Mouse (Mus musculus) limb, embryonic 11.5 days (tissue): ENCODE data around the gene Zfp706. TPM values are rescaled to one million over a fixed set of nuclear protein-coding genes. Genes with fewer than 3 reads are reported as not detected.

Experiments
- ATAC-seq: fragments of 200-750 bp; cut with Nextera tagmentation; 2 replicates; pipeline ENCODE4 v1.8.0; 2017; ENCODE audit warnings: low read depth; ENCODE audit not compliant: insufficient number of reproducible peaks, low FRiP score, low TSS enrichment
- DNase-seq: peaks from one replicate; pipeline ENCODE4 v3.0.0-alpha.2; 2015; ENCODE audit warnings: low spot score
- H3K27ac ChIP-seq: fragments of 300-500 bp; sonication (generic); replicated peaks from 2 replicates; pipeline ENCODE4 v1.5.1; 2014; ENCODE audit warnings: low read depth, mild to moderate bottlenecking, low read length
- H3K27me3 ChIP-seq: fragments of 300-500 bp; sonication (generic); 2 replicates; pipeline ENCODE4 v1.6.1; 2014; ENCODE audit warnings: mild to moderate bottlenecking, low read length, mixed read lengths; ENCODE audit not compliant: control insufficient read depth, insufficient read depth
- H3K36me3 ChIP-seq: fragments of 300-500 bp; sonication (generic); 2 replicates; pipeline ENCODE4 v1.6.1; 2014; ENCODE audit warnings: mild to moderate bottlenecking, low read length, moderate library complexity, mixed read lengths; ENCODE audit not compliant: control insufficient read depth, insufficient read depth
- H3K4me1 ChIP-seq: fragments of 300-500 bp; sonication (generic); 2 replicates; pipeline ENCODE4 v1.6.1; 2014; ENCODE audit warnings: low read length, mixed read lengths; ENCODE audit not compliant: control insufficient read depth, insufficient read depth
- H3K4me2 ChIP-seq: fragments of 300-500 bp; sonication (generic); 2 replicates; pipeline ENCODE4 v1.6.1; 2014; ENCODE audit warnings: low read depth, mild to moderate bottlenecking, moderate library complexity; ENCODE audit not compliant: severe bottlenecking
- H3K4me3 ChIP-seq: fragments of 300-500 bp; sonication (generic); 2 replicates; pipeline ENCODE4 v1.5.1; 2014; ENCODE audit warnings: low read depth, low read length
- H3K9ac ChIP-seq: fragments of 300-500 bp; sonication (generic); 2 replicates; pipeline ENCODE4 v1.6.1; 2014; ENCODE audit warnings: mild to moderate bottlenecking, low read length
- H3K9me3 ChIP-seq: fragments of 300-500 bp; sonication (generic); 2 replicates; pipeline ENCODE4 v1.6.1; 2016; ENCODE audit warnings: low read length; ENCODE audit not compliant: control insufficient read depth
- WGBS: fragments of 180-500 bp; shearing (Covaris S2); extraction: QIAGEN DNeasy Blood & Tissue Kit; methylation state at CpG from one replicate; pipeline ENCODE4 v1.1.7; 2014; 5-methylcytosine and 5-hydroxymethylcytosine counted together
- polyA plus RNA-seq: library from polyadenylated mRNA; unstranded; fragments of >200 nt; fragmentation: Nextera tagmentation; extraction: Ambion mirVana; gene quantifications from 2 replicates; pipeline ENCODE4 v1.2.1, GENCODE M21; 2014

Gene Zfp706
- 420 and 444 TPM in 2 replicates for polyA plus RNA-seq

- H3K4me3 ChIP-seq: peak within 1 kb of the TSS; percentile 90
- H3K4me1 ChIP-seq: peaks cover 5% of the 10 kb centered on the region; the same call in 1 of the 2 replicates
- H3K9me3 ChIP-seq: no peaks in the 10 kb centered on the region
- H3K9ac ChIP-seq: peak within 1 kb of the TSS; percentile 98
- under 1% methylated on average over 57 of the region's 79 CpGs for WGBS
- H3K27me3 ChIP-seq: no peaks in the 10 kb centered on the region
- peak; percentile 98 for ATAC-seq
- peak within 1 kb of the TSS; percentile 90 for H3K27ac ChIP-seq
- H3K36me3 ChIP-seq: peaks cover 3% of the 10 kb centered on the region
- peak within 1 kb of the TSS; percentile 54 for H3K4me2 ChIP-seq
- peak; percentile 99 for DNase-seq
Measured at GRCm38 (mm10) chr15:37007233-37007958, at the start of gene Zfp706. Gene Zfp706 (minus strand): TSS chr15:37007773.

- no peak overlapping the region for H3K4me3 ChIP-seq
- no peak overlapping the region for H3K27ac ChIP-seq
- no peak for ATAC-seq
- no peaks in the 10 kb centered on the region for H3K36me3 ChIP-seq
- no peaks in the 10 kb centered on the region for H3K9me3 ChIP-seq
- peak; percentile 39 for DNase-seq
- no peaks in the 10 kb centered on the region for H3K27me3 ChIP-seq
- 95% methylated on average over 5 of the region's 5 CpGs for WGBS
- H3K9ac ChIP-seq: no peak overlapping the region
- H3K4me2 ChIP-seq: no peak overlapping the region
- H3K4me1 ChIP-seq: peaks cover 7% of the 10 kb centered on the region
Measured at GRCm38 (mm10) chr15:37054582-37054981, 47.0 kb upstream of the Zfp706 start.

- WGBS: 12% methylated on average over 8 of the region's 8 CpGs
- Histone ChIP-seq H3K9me3 (no peaks in the 10 kb centered on the region), H3K27me3 (no peaks in the 10 kb centered on the region), H3K36me3 (no peaks in the 10 kb centered on the region), H3K4me1 (peaks cover 7% of the 10 kb centered on the region), H3K27ac (peak overlapping the region; percentile 84), H3K9ac (no peak overlapping the region), H3K4me2 (peak overlapping the region; percentile 29; the same call in 1 of the 2 replicates), H3K4me3 (no peak overlapping the region)
- DNase-seq (peak; percentile 83), ATAC-seq (peak; percentile 96)
Measured at GRCm38 (mm10) chr15:37053085-37053762, 45.7 kb upstream of the Zfp706 start.

- no peak overlapping the region for H3K4me2 ChIP-seq
- no peak overlapping the region for H3K4me3 ChIP-seq
- H3K9me3 ChIP-seq: no peaks in the 10 kb centered on the region
- H3K4me1 ChIP-seq: no peaks in the 10 kb centered on the region; the same call in 1 of the 2 replicates
- no peak overlapping the region for H3K27ac ChIP-seq
- H3K36me3 ChIP-seq: no peaks in the 10 kb centered on the region
- no peak overlapping the region for H3K9ac ChIP-seq
- WGBS: 94% methylated on average over 4 of the region's 4 CpGs
- DNase-seq (no peak), ATAC-seq (no peak)
- H3K27me3 ChIP-seq: no peaks in the 10 kb centered on the region
Measured at GRCm38 (mm10) chr15:37047403-37047802, 39.8 kb upstream of the Zfp706 start.

- WGBS: 94% methylated on average over 10 of the region's 10 CpGs
Measured at GRCm38 (mm10) chr15:37046586-37046985, 39.0 kb upstream of the Zfp706 start.

GRCm38 (mm10) chr15:37046131-37046530 lies 38.6 kb upstream of the Zfp706 start:
- Histone ChIP-seq H3K9me3 (no peaks in the 10 kb centered on the region), H3K9ac (no peak overlapping the region)
- no peak for ATAC-seq

More at GRCm38 (mm10) chr15:37046586-37046985, 39.0 kb upstream of the Zfp706 start:
- Histone ChIP-seq H3K36me3 (no peaks in the 10 kb centered on the region), H3K4me3 (no peak overlapping the region), H3K9ac (no peak overlapping the region), H3K27ac (no peak overlapping the region), H3K4me1 (no peaks in the 10 kb centered on the region), H3K4me2 (no peak overlapping the region), H3K9me3 (no peaks in the 10 kb centered on the region), H3K27me3 (no peaks in the 10 kb centered on the region)
- ATAC-seq (no peak), DNase-seq (no peak)

GRCm38 (mm10) chr15:37045456-37045855 lies 37.9 kb upstream of the Zfp706 start:
- H3K27me3 ChIP-seq: no peaks in the 10 kb centered on the region
- H3K36me3 ChIP-seq: no peaks in the 10 kb centered on the region
- H3K4me1 ChIP-seq: no peaks in the 10 kb centered on the region
- no peak overlapping the region for H3K27ac ChIP-seq
- ATAC-seq (no peak), DNase-seq (no peak)
- no peak overlapping the region for H3K4me3 ChIP-seq
- WGBS: 84% methylated on average over 12 of the region's 12 CpGs
- H3K9ac ChIP-seq: no peak overlapping the region
- H3K9me3 ChIP-seq: no peaks in the 10 kb centered on the region
- H3K4me2 ChIP-seq: no peak overlapping the region

More at GRCm38 (mm10) chr15:37046131-37046530, 38.6 kb upstream of the Zfp706 start:
- Histone ChIP-seq H3K4me2 (no peak overlapping the region), H3K27me3 (no peaks in the 10 kb centered on the region), H3K4me1 (no peaks in the 10 kb centered on the region), H3K36me3 (no peaks in the 10 kb centered on the region), H3K27ac (no peak overlapping the region), H3K4me3 (no peak overlapping the region)
- 87% methylated on average over 7 of the region's 7 CpGs for WGBS
- DNase-seq: no peak

- Histone ChIP-seq H3K4me1 (no peaks in the 10 kb centered on the region), H3K4me3 (no peak overlapping the region), H3K9me3 (no peaks in the 10 kb centered on the region), H3K27ac (no peak overlapping the region), H3K9ac (no peak overlapping the region), H3K27me3 (no peaks in the 10 kb centered on the region), H3K4me2 (no peak overlapping the region), H3K36me3 (no peaks in the 10 kb centered on the region)
- no peak for ATAC-seq
- DNase-seq: no peak
- 28% methylated on average over 5 of the region's 5 CpGs for WGBS
Measured at GRCm38 (mm10) chr15:37042559-37042958, 35.0 kb upstream of the Zfp706 start.
